Mouse (Mus musculus) megakaryocyte progenitor cell, adult 5-6 weeks (primary cell): Measurements from ENCODE around the gene Spag5. TPM values are rescaled to one million over a fixed set of nuclear protein-coding genes. Genes with fewer than 3 reads are reported as not detected.

Source experiments
- ATAC-seq: replicated peaks from 2 replicates; pipeline ENCODE4 v1.8.0; 2016; ENCODE audit warnings: mild to moderate bottlenecking, moderate TSS enrichment, inconsistent platforms; ENCODE audit not compliant: poor library complexity
- total RNA-seq, 2 experiments: library from RNA; stranded (forward) in 1 of 2; stranded (reverse) in 1 of 2; fragments of 157-497, 149-512 nt in 1 of 2; fragments of 200-1000 nt in 1 of 2; gene quantifications; 2 replicates each; pipeline versions ENCODE4 v1.2.3 to v1.2.4; 2015 to 2017

Spag5 gene
- total RNA-seq, 2 experiments from 2014 or later, result 27.0 to 54.0 TPM

DNA sequence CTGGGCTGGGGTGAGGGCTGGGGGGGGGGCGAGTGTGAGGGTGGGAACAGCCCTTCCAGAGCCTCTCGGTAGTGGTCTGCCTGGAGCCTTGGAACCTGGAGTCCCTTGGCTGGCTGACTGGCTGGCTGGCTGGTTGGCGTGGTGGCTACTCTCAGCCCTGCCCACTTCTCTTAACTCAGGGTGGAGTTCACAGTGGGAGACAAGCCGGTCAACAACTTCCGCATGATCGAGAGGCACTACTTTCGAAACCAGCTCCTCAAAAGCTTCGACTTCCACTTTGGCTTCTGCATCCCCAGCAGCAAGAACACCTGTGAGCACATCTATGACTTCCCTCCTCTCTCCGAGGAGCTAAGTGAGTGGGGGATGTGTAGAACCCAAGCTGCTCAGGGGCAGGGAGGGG is 46.6 kb downstream of the Spag5 start:
- peak; percentile 16; the same call in 1 of the 2 replicates for ATAC-seq

DNA sequence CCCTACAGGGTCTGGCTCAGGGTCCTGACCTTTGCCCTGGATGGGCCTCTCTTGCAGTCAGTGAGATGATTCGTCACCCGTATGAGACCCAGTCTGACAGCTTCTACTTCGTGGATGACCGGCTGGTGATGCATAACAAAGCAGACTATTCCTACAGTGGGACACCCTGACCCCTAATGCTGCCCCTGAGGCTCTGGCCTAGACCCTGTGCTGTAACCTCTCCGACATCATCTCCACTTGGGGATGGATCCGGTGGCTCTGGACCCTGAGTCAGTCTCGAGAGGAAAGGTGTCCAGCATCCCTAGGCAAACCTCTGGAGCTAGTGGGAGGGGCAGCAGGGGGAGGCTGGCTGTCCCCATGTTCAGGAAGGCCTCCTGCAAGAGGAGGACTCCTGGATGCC is 47.1 kb downstream of the Spag5 start:
- ATAC-seq, result no peak

DNA sequence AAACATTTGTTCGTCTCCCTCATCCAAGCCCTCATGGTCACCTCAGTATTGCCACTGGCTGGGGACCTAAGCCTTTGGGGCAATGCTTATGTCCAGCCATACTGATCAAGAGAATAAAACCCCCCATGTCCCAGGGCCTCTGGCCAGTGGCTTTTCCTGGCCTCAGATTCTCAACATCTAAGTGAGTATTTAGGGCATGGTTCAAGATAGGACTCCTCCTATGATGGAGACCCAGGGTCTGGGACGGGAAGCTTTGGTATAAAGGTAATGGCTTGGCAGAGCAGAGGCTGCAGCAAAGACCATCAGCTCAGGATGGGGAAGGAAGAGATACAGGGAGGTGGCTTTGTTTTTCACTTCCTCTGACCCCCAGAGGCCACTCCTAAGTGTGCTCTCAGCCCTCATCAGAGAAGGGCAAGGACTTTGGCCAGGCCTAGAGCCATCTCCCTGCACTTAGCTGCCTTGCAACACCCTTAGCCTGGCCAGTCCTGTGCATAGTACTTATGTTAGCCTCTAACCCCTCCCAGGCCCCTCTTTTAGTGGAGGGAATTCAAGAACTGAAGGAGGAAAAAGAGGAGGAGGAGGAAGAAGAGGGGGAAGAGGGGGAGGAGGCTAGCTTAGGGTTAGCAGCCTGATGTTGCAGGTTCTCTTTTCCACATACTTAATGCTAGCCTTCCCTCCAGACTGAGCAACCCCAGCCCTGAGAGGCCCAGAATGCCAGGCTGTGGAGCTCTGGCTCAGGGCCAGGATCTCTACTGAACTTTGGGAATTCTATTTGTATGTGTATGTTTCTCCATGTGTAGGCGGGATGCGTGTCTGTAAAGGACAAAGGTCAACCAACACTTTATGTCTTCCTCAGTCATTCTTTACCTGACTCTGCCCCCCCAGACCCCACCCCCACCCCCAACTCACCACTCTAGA is 48.4 kb downstream of the Spag5 start:
- no peak for ATAC-seq

DNA sequence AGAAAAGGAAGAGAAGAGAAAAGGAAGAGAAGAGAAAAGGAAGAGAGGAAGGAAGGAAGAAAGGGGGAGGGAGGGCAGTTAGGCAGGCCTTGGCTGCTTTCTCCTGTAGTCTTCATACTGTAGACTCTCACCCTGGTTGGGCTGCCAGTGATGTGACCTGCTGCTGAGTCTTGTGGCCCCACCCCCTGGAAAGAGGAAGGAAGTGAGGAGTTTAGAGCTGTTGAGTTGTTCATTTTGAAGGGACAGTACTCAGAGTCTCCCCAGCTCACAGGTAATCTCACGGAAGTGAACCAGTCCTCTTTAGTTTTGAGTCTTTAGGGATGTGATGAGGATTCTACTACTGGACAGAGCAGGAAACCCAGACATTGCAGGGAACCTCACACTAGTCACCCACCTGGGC is 51.8 kb downstream of the Spag5 start:
- peak; percentile 76 for ATAC-seq

DNA sequence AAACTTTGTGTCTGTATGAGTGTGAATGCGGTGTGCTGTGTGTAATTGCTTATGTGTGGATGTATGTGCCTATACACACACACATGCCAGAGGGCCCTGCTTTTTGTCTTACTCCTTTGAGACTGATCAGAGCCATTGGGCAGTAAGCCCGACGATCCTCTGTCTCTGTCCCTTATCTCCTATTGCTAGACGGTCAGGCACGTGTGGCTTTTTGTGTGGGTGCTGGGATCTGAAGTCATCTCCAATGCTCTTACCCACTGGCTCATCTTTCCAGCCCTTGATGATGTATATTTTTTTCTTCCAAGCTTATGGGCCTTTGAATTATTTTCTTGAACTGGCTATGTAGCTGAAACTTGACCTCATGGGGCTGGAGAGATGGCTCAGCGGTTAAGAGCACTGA is 53.6 kb downstream of the Spag5 start:
- no peak for ATAC-seq

DNA sequence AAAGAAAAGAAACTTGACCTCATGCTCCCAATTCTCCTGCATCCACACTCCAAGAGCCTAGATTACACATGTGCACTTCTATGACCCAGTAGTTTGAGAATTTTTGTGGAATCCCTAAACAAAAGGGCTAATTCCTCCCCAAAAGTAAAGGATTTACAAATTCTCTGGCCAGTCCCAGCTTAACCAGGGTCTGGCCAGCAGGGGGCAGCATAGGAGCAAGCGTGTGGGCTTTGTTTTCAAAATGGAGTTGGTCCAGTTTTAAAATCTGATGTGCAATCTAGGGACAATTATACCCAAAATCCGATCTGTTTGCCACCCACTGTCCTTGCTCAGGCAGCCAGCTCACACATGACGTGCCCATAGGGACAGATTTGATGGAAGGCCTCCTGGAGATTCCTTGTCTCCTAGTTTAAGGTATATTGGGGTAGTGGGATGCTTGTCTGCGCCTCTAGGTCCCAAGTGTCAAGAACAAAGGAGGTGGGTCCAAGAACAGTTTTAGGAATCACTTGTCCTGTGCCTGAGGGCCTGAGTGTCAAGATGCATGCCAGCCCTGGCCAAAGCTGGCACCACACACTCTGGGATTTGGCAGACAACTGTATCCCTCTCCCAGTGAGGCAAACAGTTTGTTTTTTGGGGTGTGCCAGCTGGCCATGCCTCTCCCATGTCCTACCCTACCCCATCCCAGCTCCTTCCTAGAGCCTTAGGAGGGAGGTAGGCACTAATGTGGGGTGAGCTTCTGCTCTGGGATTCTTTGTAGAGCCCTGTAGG is 54.3 kb downstream of the Spag5 start:
- 0 out of 2 replicates have a peak, but pooled peaks have one; percentile 36 for ATAC-seq

DNA sequence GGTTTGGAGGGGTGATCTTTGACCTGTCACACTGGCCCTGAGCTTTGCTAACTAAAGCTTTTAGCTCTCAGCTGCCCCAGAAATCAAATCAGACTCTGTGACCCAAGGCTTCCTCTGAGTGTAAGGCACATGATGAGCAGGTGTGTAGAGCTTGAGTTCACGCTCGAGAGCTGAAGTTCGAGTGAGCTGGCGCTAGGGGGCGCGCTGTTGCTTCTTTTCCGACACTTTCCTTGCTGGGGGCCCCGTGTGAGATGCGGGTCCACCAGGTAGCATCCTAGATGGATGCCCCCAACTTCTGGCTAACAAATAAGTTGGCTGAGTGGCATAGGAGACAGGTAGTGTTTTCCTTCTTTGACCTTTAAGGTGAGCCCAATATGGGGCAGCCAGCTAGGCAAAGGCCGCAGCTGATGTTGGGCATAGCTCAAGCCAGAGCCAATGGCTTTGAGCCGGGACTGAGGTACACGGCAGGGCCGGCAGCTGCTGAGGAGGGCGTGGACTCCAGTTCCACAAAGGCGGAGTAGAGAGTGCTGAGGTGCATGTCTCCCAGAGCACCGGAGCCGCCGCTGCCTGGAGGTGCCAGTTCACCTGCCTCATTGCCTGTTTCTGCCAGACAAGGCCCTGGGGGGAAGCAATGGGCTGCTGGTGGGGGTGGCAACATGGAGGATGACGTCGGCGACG is 57.1 kb downstream of the Spag5 start:
- ATAC-seq, result peak; percentile 60

DNA sequence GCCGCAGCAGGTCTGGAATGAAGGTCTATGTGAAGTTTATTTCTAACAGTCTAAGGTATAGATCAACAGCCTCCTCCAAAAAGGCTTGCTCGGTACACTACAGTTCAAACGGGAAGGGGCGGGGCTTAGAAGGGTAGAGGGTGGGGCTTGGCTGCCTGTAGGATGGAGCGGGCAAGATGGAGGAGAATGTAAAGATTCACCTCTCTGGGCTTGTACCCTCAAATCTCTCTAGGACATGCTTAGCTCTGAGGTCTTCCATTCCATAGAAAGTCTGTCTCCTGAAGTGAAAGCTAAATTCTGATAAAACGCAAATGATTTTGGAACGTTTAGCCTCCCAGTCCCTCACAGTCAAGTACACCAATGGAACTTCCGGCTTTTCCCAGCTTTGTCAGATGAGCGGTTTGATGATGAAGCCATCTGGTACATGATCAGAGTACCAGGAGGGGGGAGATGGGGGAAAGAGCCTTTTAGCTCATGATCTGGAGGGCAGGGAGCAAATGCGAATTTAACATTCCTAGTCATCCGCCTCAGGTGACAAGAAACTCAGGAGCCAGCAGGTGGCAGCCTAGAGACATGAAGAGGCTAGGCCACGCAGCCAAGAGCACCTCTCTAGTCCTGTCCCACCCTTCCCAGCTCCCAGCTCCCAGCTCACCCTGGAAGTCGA is 58.9 kb downstream of the Spag5 start:
- ATAC-seq, result peak; percentile 88

DNA sequence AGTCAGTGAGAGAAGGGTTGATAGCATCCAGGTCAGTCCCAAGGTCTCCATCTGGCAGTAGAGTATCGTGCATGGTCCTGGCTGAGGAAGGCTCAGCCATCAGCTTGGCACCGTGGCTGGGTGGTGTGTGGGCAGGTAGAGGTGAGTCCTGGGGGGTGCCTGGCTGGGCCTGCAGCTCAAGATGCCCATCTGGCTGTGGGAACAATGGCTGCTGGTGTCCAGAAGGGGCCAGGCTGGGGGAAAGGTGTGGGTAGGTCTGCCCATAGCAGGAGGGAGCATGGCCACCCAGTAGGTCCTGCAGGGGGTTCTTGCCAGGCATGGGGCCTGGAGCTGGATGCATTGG is 59.4 kb downstream of the Spag5 start:
- ATAC-seq, result no peak

DNA sequence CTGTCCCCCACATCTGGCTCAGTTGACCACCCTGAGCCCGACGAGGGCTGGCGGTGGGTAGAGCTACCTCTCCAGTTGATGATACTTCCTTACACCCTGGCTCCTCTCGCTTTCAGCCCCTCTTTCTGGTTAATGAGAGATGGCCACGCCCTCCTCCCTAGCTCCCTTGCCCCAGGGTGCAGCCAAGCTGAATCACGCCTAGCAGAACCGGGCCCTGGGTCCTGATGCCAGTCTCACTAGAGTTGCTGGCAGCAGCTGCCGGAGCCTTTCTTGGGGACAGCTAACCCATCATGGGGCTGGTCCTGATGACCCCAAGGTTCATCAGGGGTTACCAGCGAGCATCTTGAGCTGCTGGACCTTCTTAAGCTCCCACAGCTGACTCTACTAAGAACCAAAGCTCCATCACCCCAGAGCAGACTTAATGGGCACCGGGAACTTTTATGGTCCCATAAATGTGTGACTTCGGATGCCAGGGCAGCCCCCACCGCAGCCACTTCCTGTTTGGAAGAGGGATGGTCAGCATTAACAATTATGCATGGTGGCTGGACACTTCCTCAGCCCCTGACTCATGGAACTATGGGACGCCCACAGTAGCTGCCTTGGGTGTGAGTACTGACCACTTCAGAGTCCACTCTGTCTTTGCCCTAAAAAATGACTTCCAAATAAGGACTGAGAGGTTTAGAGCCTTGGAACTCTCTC is 62.1 kb downstream of the Spag5 start:
- no peak for ATAC-seq

DNA sequence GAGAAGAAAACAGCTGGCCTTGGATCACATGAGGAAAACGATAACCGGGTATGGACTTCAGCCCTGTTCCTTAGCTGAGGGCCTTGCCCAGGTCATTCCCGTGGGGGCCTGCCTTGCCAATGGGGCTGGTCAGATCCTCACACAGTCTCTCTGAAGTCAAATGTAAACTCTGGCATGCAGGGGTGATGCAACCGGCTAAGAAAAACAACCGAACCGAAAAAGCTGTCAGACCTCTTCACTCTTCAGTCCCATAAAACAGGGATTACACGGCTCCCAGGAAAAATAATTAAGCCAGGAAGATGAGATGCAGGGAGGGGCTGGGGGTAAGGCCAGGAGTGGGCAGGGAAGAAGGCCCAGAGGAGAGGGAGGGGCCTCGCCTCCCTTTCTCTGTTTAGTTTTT is 62.8 kb downstream of the Spag5 start:
- ATAC-seq, result no peak

DNA sequence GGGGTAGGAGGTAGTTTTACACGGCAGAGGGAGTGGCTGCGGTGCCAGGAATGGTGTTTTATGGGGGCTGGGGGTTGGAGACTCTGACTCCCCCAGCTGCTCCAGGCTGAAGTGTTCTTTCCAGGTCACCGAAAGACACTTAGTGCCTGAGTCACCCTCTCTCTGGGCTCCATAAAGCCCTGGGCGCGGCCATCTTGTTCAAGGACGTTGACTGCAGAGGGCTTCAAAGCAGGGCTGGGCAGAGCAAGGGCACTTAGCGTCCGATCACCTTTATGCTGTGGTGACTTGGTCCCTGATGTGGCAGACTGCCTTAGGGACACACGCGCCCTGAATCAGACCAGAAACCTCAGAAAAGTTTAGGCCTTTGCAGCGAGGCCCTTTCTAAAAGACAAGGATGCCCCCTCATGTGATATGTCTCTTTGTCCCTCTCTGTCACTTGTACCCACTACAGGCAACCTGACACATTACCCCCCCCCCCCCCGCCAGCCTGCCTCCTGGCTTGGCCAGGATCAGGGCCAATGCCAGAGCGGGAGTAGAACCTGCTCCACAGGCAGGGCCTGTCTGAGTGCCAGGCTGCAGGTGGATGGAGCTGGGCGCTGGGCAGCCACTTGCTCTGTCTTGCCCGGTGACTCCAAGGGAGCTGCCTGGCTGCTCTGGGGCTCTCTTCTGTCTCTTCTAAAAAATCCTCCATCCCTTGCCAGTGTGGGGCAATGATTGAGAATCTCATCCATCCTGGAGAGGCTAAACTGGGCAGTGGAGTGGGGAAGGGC is 66.3 kb downstream of the Spag5 start:
- ATAC-seq, result no peak

DNA sequence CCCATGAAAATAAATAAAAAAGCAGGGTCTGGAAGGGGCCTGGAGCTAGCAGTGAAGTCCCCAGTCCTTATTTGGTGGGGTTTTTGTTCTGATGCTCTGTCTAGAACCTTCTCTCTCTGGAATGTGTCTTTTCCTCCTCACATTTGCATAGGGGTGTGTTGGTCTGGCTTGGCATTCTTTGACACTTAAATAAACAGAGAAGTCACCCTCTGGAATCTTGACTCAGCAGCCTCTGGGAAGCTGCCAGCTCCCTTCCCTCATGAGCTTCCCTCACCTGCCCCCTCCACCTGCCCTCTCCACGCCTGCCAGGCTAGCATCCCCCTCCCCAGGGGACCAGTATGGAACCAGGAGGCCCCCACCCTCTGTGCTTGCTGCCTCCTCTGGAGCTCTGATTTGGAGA is 69.1 kb downstream of the Spag5 start:
- no peak for ATAC-seq

DNA sequence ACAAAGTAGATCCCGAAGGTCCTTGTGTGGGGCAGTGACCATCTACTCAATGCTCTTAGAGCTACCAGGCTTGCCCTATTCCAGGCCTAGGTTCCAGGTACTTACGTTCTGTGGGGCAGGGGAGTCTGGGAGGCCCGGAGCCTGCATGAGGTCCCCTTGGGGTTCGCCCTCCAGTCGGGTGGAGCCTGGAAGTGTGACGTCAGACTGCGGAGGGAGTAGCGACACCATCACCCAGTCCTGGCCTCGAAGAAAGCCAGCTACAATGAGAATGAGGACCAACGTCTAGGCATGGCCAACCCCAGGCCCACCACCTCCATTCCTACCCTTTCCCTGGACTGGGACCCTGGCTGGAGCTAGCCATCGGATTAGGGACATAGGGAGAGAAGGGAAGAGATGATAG is 70.4 kb downstream of the Spag5 start:
- ATAC-seq, result no peak

Other genes with a start within 250 kb of the Spag5 start
- 22.3 and 23.8 TPM in 2 replicates for gene Eral1, start 221.1 kb upstream of the Spag5 start, total RNA-seq (2015)
- 25.0 and 26.2 TPM in 2 replicates for gene Eral1, start 221.1 kb upstream of the Spag5 start, total RNA-seq (2017)
- gene Fam222b, start 206.9 kb upstream of the Spag5 start, total RNA-seq (2015), result 20.3 and 20.6 TPM in 2 replicates
- gene Fam222b, start 206.9 kb upstream of the Spag5 start, total RNA-seq (2017), result 5.7 and 6.0 TPM in 2 replicates
- 4.7 TPM in 2 replicates for gene Traf4, start 135.9 kb upstream of the Spag5 start, total RNA-seq (2015)
- 2.5 and 3.2 TPM in 2 replicates for gene Traf4, start 135.9 kb upstream of the Spag5 start, total RNA-seq (2017)
- gene Nek8, start 124.9 kb upstream of the Spag5 start, total RNA-seq (2015), result 4.4 and 7.8 TPM in 2 replicates
- gene Nek8, start 124.9 kb upstream of the Spag5 start, total RNA-seq (2017), result 3.4 and 6.0 TPM in 2 replicates
- 4.0 and 6.3 TPM in 2 replicates for gene Tlcd1, start 124.8 kb upstream of the Spag5 start, total RNA-seq (2015)
- 3.5 TPM in 2 replicates for gene Tlcd1, start 124.8 kb upstream of the Spag5 start, total RNA-seq (2017)
- gene Rpl23a, start 117.9 kb upstream of the Spag5 start, total RNA-seq (2015), result 3,991 and 4,341 TPM in 2 replicates
- 2,958 and 3,443 TPM in 2 replicates for gene Rpl23a, start 117.9 kb upstream of the Spag5 start, total RNA-seq (2017)
- 1.3 and 1.5 TPM in 2 replicates for gene Rab34, start 113.1 kb upstream of the Spag5 start, total RNA-seq (2015)
- gene Rab34, start 113.1 kb upstream of the Spag5 start, total RNA-seq (2017), result 1.3 and 2.4 TPM in 2 replicates
- gene Proca1, start 108.1 kb upstream of the Spag5 start, total RNA-seq (2015), result 0.10 and 0.15 TPM in 2 replicates
- not detected in 2 replicates for gene Proca1, start 108.1 kb upstream of the Spag5 start, total RNA-seq (2017)
- 71.8 and 79.5 TPM in 2 replicates for gene Sdf2, start 55.8 kb upstream of the Spag5 start, total RNA-seq (2015)
- 36.0 and 38.3 TPM in 2 replicates for gene Sdf2, start 55.8 kb upstream of the Spag5 start, total RNA-seq (2017)
- 34.5 and 36.7 TPM in 2 replicates for gene Supt6, start 55.5 kb upstream of the Spag5 start, total RNA-seq (2015)
- gene Supt6, start 55.5 kb upstream of the Spag5 start, total RNA-seq (2017), result 35.9 and 39.9 TPM in 2 replicates
- gene 2610507B11Rik, start 39.8 kb upstream of the Spag5 start, total RNA-seq (2015), result 49.4 and 56.6 TPM in 2 replicates
- 71.2 and 71.5 TPM in 2 replicates for gene 2610507B11Rik, start 39.8 kb upstream of the Spag5 start, total RNA-seq (2017)
- gene BC030499, start 10.7 kb upstream of the Spag5 start, total RNA-seq (2015), result 0.22 and 0.30 TPM in 2 replicates
- 0.14 and 2.0 TPM in 2 replicates for gene BC030499, start 10.7 kb upstream of the Spag5 start, total RNA-seq (2017)
- 0.15 and 1.0 TPM in 2 replicates for gene Aldoc, start 21.4 kb downstream of the Spag5 start, total RNA-seq (2015)
- gene Aldoc, start 21.4 kb downstream of the Spag5 start, total RNA-seq (2017), result 0.17 and 0.54 TPM in 2 replicates
- gene Pigs, start 26.9 kb downstream of the Spag5 start, total RNA-seq (2015), result 25.6 and 28.6 TPM in 2 replicates
- 13.3 and 15.6 TPM in 2 replicates for gene Pigs, start 26.9 kb downstream of the Spag5 start, total RNA-seq (2017)
- gene Unc119, start 42.0 kb downstream of the Spag5 start, total RNA-seq (2015), result 27.2 and 34.4 TPM in 2 replicates
- gene Unc119, start 42.0 kb downstream of the Spag5 start, total RNA-seq (2017), result 25.7 and 29.2 TPM in 2 replicates
- not detected in 2 replicates for gene Foxn1, start 85.0 kb downstream of the Spag5 start, total RNA-seq (2015)
- gene Foxn1, start 85.0 kb downstream of the Spag5 start, total RNA-seq (2017), result not detected in 2 replicates
- 0.10 and 1.0 TPM in 2 replicates for gene Slc13a2, start 120.7 kb downstream of the Spag5 start, total RNA-seq (2015)
- 0.04 and 0.44 TPM in 2 replicates for gene Slc13a2, start 120.7 kb downstream of the Spag5 start, total RNA-seq (2017)
- 2.4 and 2.7 TPM in 2 replicates for gene Slc46a1, start 164.2 kb downstream of the Spag5 start, total RNA-seq (2015)
- gene Slc46a1, start 164.2 kb downstream of the Spag5 start, total RNA-seq (2017), result 1.8 and 5.8 TPM in 2 replicates
- gene Sarm1, start 196.2 kb downstream of the Spag5 start, total RNA-seq (2015), result 0.17 and 0.24 TPM in 2 replicates
- 0.08 TPM in 1 of 2 replicates, not detected in the other for gene Sarm1, start 196.2 kb downstream of the Spag5 start, total RNA-seq (2017)
- gene Vtn, start 197.6 kb downstream of the Spag5 start, total RNA-seq (2015), result not detected in 2 replicates
- gene Vtn, start 197.6 kb downstream of the Spag5 start, total RNA-seq (2017), result not detected in 2 replicates
- not detected in 2 replicates for gene Sebox, start 201.9 kb downstream of the Spag5 start, total RNA-seq (2015)
- not detected in 2 replicates for gene Sebox, start 201.9 kb downstream of the Spag5 start, total RNA-seq (2017)
- 20.9 and 26.7 TPM in 2 replicates for gene Tmem199, start 210.6 kb downstream of the Spag5 start, total RNA-seq (2015)
- gene Tmem199, start 210.6 kb downstream of the Spag5 start, total RNA-seq (2017), result 27.5 and 34.4 TPM in 2 replicates
- 57.5 and 59.2 TPM in 2 replicates for gene Poldip2, start 210.7 kb downstream of the Spag5 start, total RNA-seq (2015)
- gene Poldip2, start 210.7 kb downstream of the Spag5 start, total RNA-seq (2017), result 59.2 and 77.8 TPM in 2 replicates
- gene Tnfaip1, start 234.8 kb downstream of the Spag5 start, total RNA-seq (2015), result 8.9 and 9.3 TPM in 2 replicates
- 4.2 and 5.5 TPM in 2 replicates for gene Tnfaip1, start 234.8 kb downstream of the Spag5 start, total RNA-seq (2017)
- 112 and 130 TPM in 2 replicates for gene Ift20, start 234.8 kb downstream of the Spag5 start, total RNA-seq (2015)
- gene Ift20, start 234.8 kb downstream of the Spag5 start, total RNA-seq (2017), result 158 and 160 TPM in 2 replicates
- gene Tmem97, start 249.2 kb downstream of the Spag5 start, total RNA-seq (2015), result 102 and 108 TPM in 2 replicates
- gene Tmem97, start 249.2 kb downstream of the Spag5 start, total RNA-seq (2017), result 77.5 and 77.9 TPM in 2 replicates